Mouse (Mus musculus) stomach, embryonic 14.5 days (tissue): ENCODE data around the gene Selplg. TPM values are rescaled to one million over a fixed set of nuclear protein-coding genes. Genes with fewer than 3 reads are reported as not detected.

Experiments used
- ATAC-seq: fragments of 200-750 bp; cut with Nextera tagmentation; 2 replicates; pipeline ENCODE4 v1.8.0; 2017; ENCODE audit warnings: low read depth, moderate TSS enrichment; ENCODE audit not compliant: insufficient number of reproducible peaks, insufficient read depth, low FRiP score
- H3K27ac ChIP-seq: fragments of 300-500 bp; sonication (generic); 2 replicates; pipeline ENCODE4 v1.5.1; 2014; ENCODE audit warnings: mild to moderate bottlenecking, low read length, moderate library complexity, mixed read lengths
- H3K27me3 ChIP-seq: fragments of 300-500 bp; sonication (generic); 2 replicates; pipeline ENCODE4 v1.6.1; 2014; ENCODE audit warnings: low read length, control low read depth, mixed read lengths; ENCODE audit not compliant: control insufficient read depth, insufficient read depth
- H3K36me3 ChIP-seq: fragments of 300-500 bp; sonication (generic); 2 replicates; pipeline ENCODE4 v1.6.1; 2014; ENCODE audit warnings: mild to moderate bottlenecking, control low read depth, low read length, moderate library complexity, mixed read lengths; ENCODE audit not compliant: control insufficient read depth, insufficient read depth
- H3K4me1 ChIP-seq: fragments of 300-500 bp; sonication (generic); 2 replicates; pipeline ENCODE4 v1.6.1; 2014; ENCODE audit warnings: low read length, control low read depth, mixed read lengths; ENCODE audit not compliant: control insufficient read depth, insufficient read depth
- H3K4me2 ChIP-seq: fragments of 300-500 bp; sonication (generic); replicated peaks from 2 replicates; pipeline ENCODE4 v1.6.1; 2014; ENCODE audit warnings: low read depth, low read length, control low read depth
- H3K4me3 ChIP-seq: fragments of 300-500 bp; sonication (generic); 2 replicates; pipeline ENCODE4 v1.5.1; 2014; ENCODE audit warnings: low read depth, low read length, control low read depth
- H3K9ac ChIP-seq: fragments of 300-500 bp; sonication (generic); replicated peaks from 2 replicates; pipeline ENCODE4 v1.6.1; 2014; ENCODE audit warnings: low read depth, mild to moderate bottlenecking, control low read depth, low read length, moderate library complexity, mixed read lengths
- H3K9me3 ChIP-seq: fragments of 300-500 bp; sonication (generic); 2 replicates; pipeline ENCODE4 v1.6.1; 2016; ENCODE audit warnings: low read depth, low read length, control low read depth; ENCODE audit not compliant: control insufficient read depth
- WGBS: fragments of 180-500 bp; shearing (Covaris S2); extraction: QIAGEN DNeasy Blood & Tissue Kit; methylation state at CpG from one replicate; pipeline ENCODE4 v1.1.7; 2014; 5-methylcytosine and 5-hydroxymethylcytosine counted together
- polyA plus RNA-seq: library from polyadenylated mRNA; unstranded; fragments of >200 nt; fragmentation: Nextera tagmentation; extraction: Ambion mirVana; gene quantifications from 2 replicates; pipeline ENCODE4 v1.2.1, GENCODE M21; 2014

The Selplg gene
- polyA plus RNA-seq, 1 experiment from 2014 or later, result 4.5 TPM

- peaks cover 26% of the 10 kb centered on the region for H3K36me3 ChIP-seq
- H3K4me2 ChIP-seq, result no peak overlapping the region
- WGBS, result 63% methylated on average over 23 of the region's 23 CpGs
- H3K27ac ChIP-seq, result no peak overlapping the region
- H3K9ac ChIP-seq, result no peak overlapping the region
- H3K4me1 ChIP-seq, result peaks cover 5% of the 10 kb centered on the region
- no peak overlapping the region for H3K4me3 ChIP-seq
- ATAC-seq, result no peak
- no peaks in the 10 kb centered on the region for H3K9me3 ChIP-seq
- no peaks in the 10 kb centered on the region for H3K27me3 ChIP-seq
These were observed 9.1 kb upstream of the Selplg start for GRCm38 (mm10) chr5:113841243-113842225.

GRCm38 (mm10) chr5:113840443-113840842 lies 8.0 kb upstream of the Selplg start:
- H3K36me3 ChIP-seq, result peaks cover 16% of the 10 kb centered on the region
- no peak overlapping the region for H3K4me2 ChIP-seq
- no peaks in the 10 kb centered on the region for H3K9me3 ChIP-seq
- H3K4me3 ChIP-seq, result no peak overlapping the region
- H3K27ac ChIP-seq, result no peak overlapping the region
- H3K27me3 ChIP-seq, result no peaks in the 10 kb centered on the region
- WGBS, result 88% methylated on average over 4 of the region's 4 CpGs
- no peak overlapping the region for H3K9ac ChIP-seq
- peaks cover 5% of the 10 kb centered on the region for H3K4me1 ChIP-seq
- no peak for ATAC-seq

- Histone ChIP-seq H3K4me3 (no peak overlapping the region), H3K27me3 (no peaks in the 10 kb centered on the region), H3K4me1 (peaks cover 5% of the 10 kb centered on the region), H3K4me2 (no peak overlapping the region), H3K36me3 (no peaks in the 10 kb centered on the region; the same call in 1 of the 2 replicates), H3K9me3 (no peaks in the 10 kb centered on the region), H3K9ac (no peak overlapping the region), H3K27ac (no peak overlapping the region)
- 77% methylated on average over 10 of the region's 10 CpGs for WGBS
- no peak for ATAC-seq
These were observed 4.5 kb upstream of the Selplg start for GRCm38 (mm10) chr5:113836961-113837360.

- ATAC-seq, result no peak
- Histone ChIP-seq H3K4me1 (no peaks in the 10 kb centered on the region), H3K27me3 (no peaks in the 10 kb centered on the region), H3K9ac (no peak overlapping the region), H3K4me2 (no peak overlapping the region), H3K36me3 (no peaks in the 10 kb centered on the region), H3K27ac (no peak overlapping the region), H3K4me3 (no peak overlapping the region), H3K9me3 (no peaks in the 10 kb centered on the region)
- 61% methylated on average over 16 of the region's 16 CpGs for WGBS
These were observed 988 bp upstream of the Selplg start for GRCm38 (mm10) chr5:113833316-113833947.

- H3K4me2 ChIP-seq, result no peak overlapping the region
- H3K9ac ChIP-seq, result no peak overlapping the region
- no peak for ATAC-seq
These were observed 703 bp downstream of the Selplg start for GRCm38 (mm10) chr5:113831741-113832140.

GRCm38 (mm10) chr5:113830796-113831195 lies 1.6 kb downstream of the Selplg start:
- Histone ChIP-seq H3K9me3 (no peaks in the 10 kb centered on the region), H3K4me3 (no peak overlapping the region)

More at GRCm38 (mm10) chr5:113831741-113832140, 703 bp downstream of the Selplg start:
- no peaks in the 10 kb centered on the region for H3K36me3 ChIP-seq
- no peaks in the 10 kb centered on the region for H3K27me3 ChIP-seq
- 48% methylated on average over 3 of the region's 3 CpGs for WGBS
- no peaks in the 10 kb centered on the region for H3K9me3 ChIP-seq
- no peak overlapping the region for H3K4me3 ChIP-seq
- no peaks in the 10 kb centered on the region for H3K4me1 ChIP-seq
- no peak overlapping the region for H3K27ac ChIP-seq

GRCm38 (mm10) chr5:113830292-113830643 lies 2.2 kb downstream of the Selplg start:
- H3K9ac ChIP-seq, result no peak overlapping the region
- WGBS, result 57% methylated on average over 10 of the region's 10 CpGs
- H3K36me3 ChIP-seq, result no peaks in the 10 kb centered on the region
- H3K9me3 ChIP-seq, result no peaks in the 10 kb centered on the region
- H3K4me2 ChIP-seq, result no peak overlapping the region
- no peak overlapping the region for H3K4me3 ChIP-seq
- H3K4me1 ChIP-seq, result no peaks in the 10 kb centered on the region
- no peak for ATAC-seq
- no peaks in the 10 kb centered on the region for H3K27me3 ChIP-seq
- H3K27ac ChIP-seq, result no peak overlapping the region

More at GRCm38 (mm10) chr5:113830796-113831195, 1.6 kb downstream of the Selplg start:
- Histone ChIP-seq H3K9ac (no peak overlapping the region), H3K36me3 (no peaks in the 10 kb centered on the region), H3K27ac (no peak overlapping the region), H3K4me1 (no peaks in the 10 kb centered on the region), H3K27me3 (no peaks in the 10 kb centered on the region), H3K4me2 (no peak overlapping the region)
- ATAC-seq, result no peak
- WGBS, result 86% methylated on average over 5 of the region's 5 CpGs

- no peak for ATAC-seq
- no peak overlapping the region for H3K9ac ChIP-seq
- H3K27ac ChIP-seq, result no peak overlapping the region
- H3K9me3 ChIP-seq, result no peaks in the 10 kb centered on the region
- H3K4me2 ChIP-seq, result no peak overlapping the region
- H3K4me1 ChIP-seq, result no peaks in the 10 kb centered on the region
- WGBS, result 84% methylated on average over 7 of the region's 7 CpGs
- no peak overlapping the region for H3K4me3 ChIP-seq
- H3K27me3 ChIP-seq, result no peaks in the 10 kb centered on the region
- no peaks in the 10 kb centered on the region for H3K36me3 ChIP-seq
These were observed 2.7 kb downstream of the Selplg start for GRCm38 (mm10) chr5:113829566-113830291.
